10 mouse cellular contexts compared by ENCODE assay signal in genomic region chr4:63686157-63686556, GRCm38 (mm10). TPM values are rescaled to one million over a fixed set of nuclear protein-coding genes. Genes with fewer than 3 reads are reported as not detected.
DNase-seq lines count a peak whose midpoint lies in the region; ATAC-seq and TF ChIP-seq lines count a peak whose summit lies in the region.
"Had no signal": no experiment of that assay in that cellular context is flagged by ENCODE, and none has a peak within 500 bp of the region (broad histone marks: within the 10 kb centered on the region; RNA-seq: fewer than 3 reads in every experiment).

No protein-coding gene starts in this region.

- no peak overlapping the region for H3K27ac ChIP-seq in thymus, adult 2 months (ENCODE audit: control insufficient read depth, insufficient read depth, low read length)
- H3K27ac ChIP-seq in kidney, embryonic 15.5 days, result no peak overlapping the region
- H3K27ac ChIP-seq: limb, embryonic 12.5 days had no signal

- H3K4me1 ChIP-seq in thymus, adult 2 months (replicated peaks; ENCODE audit: control insufficient read depth, insufficient read depth, low read length), result no peaks in the 10 kb centered on the region
- H3K4me1 ChIP-seq in kidney, embryonic 15.5 days, result peaks cover 17% of the 10 kb centered on the region
- H3K4me1 ChIP-seq: limb, embryonic 12.5 days had no signal

- no peaks in the 10 kb centered on the region for H3K27me3 ChIP-seq in thymus, adult 2 months (ENCODE audit: control insufficient read depth, insufficient read depth, low read length)
- H3K27me3 ChIP-seq in kidney, embryonic 15.5 days, result no peaks in the 10 kb centered on the region
- H3K27me3 ChIP-seq: limb, embryonic 12.5 days had no signal

- no peak overlapping the region for H3K4me3 ChIP-seq in thymus, adult 2 months (ENCODE audit: control insufficient read depth, insufficient read depth, low read length)
- no peak overlapping the region for H3K4me3 ChIP-seq in kidney, embryonic 15.5 days (replicated peaks)
- H3K4me3 ChIP-seq: erythroblast, embryonic 14.5 days; limb, embryonic 12.5 days had no signal

- H3K9ac ChIP-seq in kidney, embryonic 15.5 days, result no peak overlapping the region
- H3K9ac ChIP-seq: limb, embryonic 12.5 days had no signal

- no peaks in the 10 kb centered on the region for H3K36me3 ChIP-seq in thymus, adult 2 months (ENCODE audit: control insufficient read depth, insufficient read depth, low read length)
- H3K36me3 ChIP-seq in kidney, embryonic 15.5 days, result no peaks in the 10 kb centered on the region
- H3K36me3 ChIP-seq: limb, embryonic 12.5 days had no signal

- ATAC-seq in kidney, embryonic 15.5 days (replicated peaks; ENCODE audit: low FRiP score), result peak; percentile 57; the same call in 1 of the 2 replicates
- peak; percentile 80 for ATAC-seq in megakaryocyte progenitor cell, adult 5-6 weeks (replicated peaks; ENCODE audit: poor library complexity)

- no peak for TF ChIP-seq POLR2A in thymus, adult 2 months (IDR thresholded peaks at IDR 0.05; ENCODE audit: control insufficient read depth, extremely low read depth, insufficient read depth, low read length, poor library complexity)

- H3K9me3 ChIP-seq in kidney, embryonic 15.5 days (replicated peaks), result no peaks in the 10 kb centered on the region
- H3K9me3 ChIP-seq: limb, embryonic 12.5 days had no signal

- no peak overlapping the region for H3K4me2 ChIP-seq in kidney, embryonic 15.5 days
- H3K4me2 ChIP-seq: limb, embryonic 12.5 days had no signal

- peak; percentile 50 for DNase-seq in adrenal gland, adult 2 months
- DNase-seq in adrenal gland, postnatal 4 days (ENCODE audit: low spot score in 2 of 2), result no peak
- DNase-seq in thymus, adult 2 months, result peak; percentile 29
- no peak for DNase-seq in thymus, postnatal 36 days
- peak; percentile 25 for DNase-seq in embryo, embryonic 9.5 days (ENCODE audit: extremely low spot score)
- no peak for DNase-seq in testis, postnatal 10 days (ENCODE audit: low spot score)

- TF ChIP-seq CTCF in thymus, adult 2 months (IDR thresholded peaks at IDR 0.05; ENCODE audit: borderline replicate concordance, control insufficient read depth, extremely low read depth, insufficient read depth, low read length, poor library complexity), result no peak

RNA-seq across cellular contexts. Expression of gene Gm11214, which starts 23.0 kb away (rescaled TPM):
- total RNA-seq in adrenal gland, adult 2 months (2021), result not detected
- polyA plus RNA-seq in adrenal gland, adult 2 months (2012; rRNA removed), result not detected in 2 replicates
- total RNA-seq in adrenal gland, postnatal 4 days (2021), result not detected
- polyA plus RNA-seq in thymus, adult 2 months (2012; rRNA removed), result not detected in 2 replicates
- polyA plus RNA-seq in kidney, embryonic 15.5 days (2015; fragmentation: Nextera tagmentation; extraction: Ambion mirVana), result not detected in 2 replicates
- total RNA-seq in megakaryocyte progenitor cell, adult 5-6 weeks (2015), result not detected in 2 replicates
- not detected in 2 replicates for total RNA-seq in megakaryocyte progenitor cell, adult 5-6 weeks (2017)
- polyA plus RNA-seq: erythroblast, embryonic 14.5 days; limb, embryonic 12.5 days had no signal

RNA-seq across cellular contexts. Expression of gene Tnfsf15, which starts 58.8 kb away (rescaled TPM):
- total RNA-seq in adrenal gland, adult 2 months (2021), result under 1 TPM; 0.32 to 0.79 TPM
- polyA plus RNA-seq in adrenal gland, adult 2 months (2012; rRNA removed), result 0.03 TPM in 1 of 2 replicates, not detected in the other
- total RNA-seq in adrenal gland, postnatal 4 days (2021), result under 1 TPM; 0.17 to 0.39 TPM
- 0.24 and 0.27 TPM in 2 replicates for polyA plus RNA-seq in thymus, adult 2 months (2012; rRNA removed)
- polyA plus RNA-seq in kidney, embryonic 15.5 days (2015; fragmentation: Nextera tagmentation; extraction: Ambion mirVana), result 0.80 and 0.92 TPM in 2 replicates
- 0.32 TPM in 1 of 2 replicates, not detected in the other for total RNA-seq in megakaryocyte progenitor cell, adult 5-6 weeks (2015)
- 0.21 and 0.78 TPM in 2 replicates for total RNA-seq in megakaryocyte progenitor cell, adult 5-6 weeks (2017)
- polyA plus RNA-seq: erythroblast, embryonic 14.5 days; limb, embryonic 12.5 days had no signal

Comparison
In these comparisons a context has a peak if more than half of its experiments do, and no peak if none do; other contexts are left out.
1. DNase-seq: peak in adrenal gland, adult 2 months (single experiment), thymus, adult 2 months (single experiment) and embryo, embryonic 9.5 days (single experiment); none in adrenal gland, postnatal 4 days (0 of 2), thymus, postnatal 36 days (0 of 2) and testis, postnatal 10 days (single experiment).